Mouse (Mus musculus) forebrain, postnatal 0 days (tissue): ENCODE data around the gene Cmtm2a. TPM values are rescaled to one million over a fixed set of nuclear protein-coding genes. Genes with fewer than 3 reads are reported as not detected.
"Not testable (repeated sequence)": the region's sequence is repeated elsewhere in the genome, so short reads cannot be mapped to it uniquely, and the experiment has no call there.

Experiments
- ATAC-seq: fragments of 200-750 bp; cut with Nextera tagmentation; 2 replicates; pipeline ENCODE4 v1.8.0; 2017; ENCODE audit warnings: mild to moderate bottlenecking, moderate library complexity
- DNase-seq: peaks from one replicate; pipeline ENCODE4 v3.0.0-alpha.2; 2015
- H3K27ac ChIP-seq: fragments of 300-500 bp; sonication (generic); 2 replicates; pipeline ENCODE4 v1.5.1; 2014; ENCODE audit warnings: low read depth, mild to moderate bottlenecking, antibody characterized with exemption, low read length, moderate library complexity, mixed read lengths
- H3K27me3 ChIP-seq: fragments of 300-500 bp; sonication (generic); 2 replicates; pipeline ENCODE4 v1.6.1; 2014; ENCODE audit warnings: mild to moderate bottlenecking, low read length, mixed read lengths; ENCODE audit not compliant: insufficient read depth
- H3K36me3 ChIP-seq: fragments of 300-500 bp; sonication (generic); 2 replicates; pipeline ENCODE4 v1.6.1; 2014; ENCODE audit warnings: mild to moderate bottlenecking, moderate library complexity; ENCODE audit not compliant: insufficient read depth
- H3K4me1 ChIP-seq: fragments of 300-500 bp; sonication (generic); 2 replicates; pipeline ENCODE4 v1.6.1; 2014; ENCODE audit warnings: antibody characterized with exemption; ENCODE audit not compliant: insufficient read depth
- H3K4me2 ChIP-seq: fragments of 300-500 bp; sonication (generic); 2 replicates; pipeline ENCODE4 v1.6.1; 2014; ENCODE audit warnings: low read depth, mild to moderate bottlenecking, moderate library complexity
- H3K4me3 ChIP-seq: fragments of 300-500 bp; sonication (generic); 2 replicates; pipeline ENCODE4 v1.5.1; 2014; ENCODE audit warnings: low read depth, low read length, mixed read lengths
- H3K9ac ChIP-seq: fragments of 300-500 bp; sonication (generic); 2 replicates; pipeline ENCODE4 v1.6.1; 2014; ENCODE audit warnings: mild to moderate bottlenecking
- H3K9me3 ChIP-seq: fragments of 300-500 bp; sonication (generic); 2 replicates; pipeline ENCODE4 v1.6.1; 2016; ENCODE audit warnings: low read length
- CTCF ChIP-seq: sonication (generic); IDR thresholded peaks from 2 replicates; pipeline ENCODE4 v1.5.1; 2016; ENCODE audit warnings: antibody characterized with exemption, control low read depth, low read depth
- WGBS: fragments of 180-500 bp; shearing (Covaris S2); extraction: QIAGEN DNeasy Blood & Tissue Kit; methylation state at CpG from one replicate; pipeline ENCODE4 v1.1.7; 2014; 5-methylcytosine and 5-hydroxymethylcytosine counted together
- polyA plus RNA-seq: library from polyadenylated mRNA; unstranded; fragments of >200 nt; fragmentation: Nextera tagmentation; extraction: Ambion mirVana; gene quantifications from 2 replicates; pipeline ENCODE4 v1.2.1, GENCODE M21; 2015
- total RNA-seq: library from RNA; depleted of rRNA; stranded (reverse); fragments of >200 nt; gene quantifications from 2 replicates; pipeline ENCODE4 v1.2.3, GENCODE M21; 2014

The Cmtm2a gene
- total and polyA plus RNA-seq, 2 experiments from 2014 or later = 0.14 to 0.17 TPM

DNA sequence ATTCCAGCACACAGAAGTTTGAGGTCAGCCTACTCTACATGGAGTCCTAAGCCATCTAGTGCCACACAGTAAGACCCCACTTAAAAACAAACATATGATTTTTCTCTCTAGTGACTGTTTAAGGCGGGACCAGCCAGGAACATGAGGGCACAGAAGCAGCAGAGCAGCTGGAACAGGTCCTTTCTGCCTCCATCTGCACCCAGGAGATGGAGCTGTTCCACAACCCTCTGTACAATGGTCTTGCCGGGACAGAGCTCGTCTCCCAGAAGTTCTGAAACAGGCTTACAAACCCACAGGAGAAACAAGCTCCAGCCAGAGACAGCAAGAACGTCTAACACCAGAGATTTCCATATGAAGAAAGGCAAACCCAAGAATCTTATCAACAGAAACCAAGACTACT lies 20.3 kb upstream of the Cmtm2a start:
- WGBS = 77% methylated on average over 4 of the region's 4 CpGs
- no peak for DNase-seq
- ATAC-seq = no peak
- no peaks in the 10 kb centered on the region for H3K36me3 ChIP-seq
- H3K27me3 ChIP-seq = no peaks in the 10 kb centered on the region
- H3K9ac ChIP-seq = no peak overlapping the region
- TF ChIP-seq CTCF = no peak
- H3K27ac ChIP-seq = no peak overlapping the region
- H3K4me1 ChIP-seq = no peaks in the 10 kb centered on the region
- no peaks in the 10 kb centered on the region for H3K9me3 ChIP-seq
- H3K4me2 ChIP-seq = no peak overlapping the region
- no peak overlapping the region for H3K4me3 ChIP-seq

GRCm38 (mm10) chr8:104312023-104312422 lies 19.0 kb upstream of the Cmtm2a start:
- not testable (repeated sequence) for H3K4me2 ChIP-seq, ATAC-seq, H3K27me3 ChIP-seq, H3K36me3 ChIP-seq, H3K9ac ChIP-seq, H3K9me3 ChIP-seq, H3K27ac ChIP-seq, H3K4me3 ChIP-seq, H3K4me1 ChIP-seq, DNase-seq
- 93% methylated on average over 3 of the region's 3 CpGs for WGBS

DNA sequence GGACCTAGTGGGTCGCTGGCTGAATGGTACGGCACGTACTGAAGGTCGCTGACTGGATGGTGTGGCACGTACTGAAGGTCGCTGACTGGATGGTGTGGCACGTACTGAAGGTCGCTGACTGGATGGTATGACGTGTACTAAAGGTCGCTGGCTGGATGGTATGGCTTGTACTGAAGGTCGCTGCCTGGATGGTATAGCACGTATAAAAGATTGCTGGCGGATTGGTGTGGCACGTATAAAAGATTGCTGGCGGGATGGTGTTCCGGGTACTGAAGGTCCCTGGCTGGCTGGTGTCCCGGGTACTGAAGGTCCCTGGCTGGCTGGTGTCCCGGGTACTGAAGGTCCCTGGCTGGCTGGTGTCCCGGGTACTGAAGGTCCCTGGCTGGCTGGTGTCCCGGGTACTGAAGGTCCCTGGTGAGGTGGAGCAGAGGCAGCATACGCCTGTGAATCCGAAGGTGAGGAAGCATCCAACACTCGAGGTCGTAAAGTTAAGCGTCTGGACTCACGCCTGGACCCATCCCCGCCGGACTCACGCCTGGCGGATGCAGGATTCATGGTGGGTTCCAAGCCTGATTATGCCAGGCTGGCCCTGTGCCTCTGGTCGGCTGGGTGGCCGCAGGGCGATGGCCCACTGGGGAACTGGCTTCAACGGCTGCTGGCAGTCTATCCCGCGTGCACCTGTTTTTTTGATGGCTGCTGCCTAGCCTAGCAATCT lies 16.6 kb upstream of the Cmtm2a start, which contains the start of the genes Gm45711 and Cmtm1:
Gene Gm45711, minus strand, starts transcription at position 641 of the 715 bp plus-strand sequence.
Gene Cmtm1, minus strand, starts transcription at position 705 of the 715 bp plus-strand sequence.
- not testable (repeated sequence) for H3K9ac ChIP-seq, H3K4me1 ChIP-seq, H3K36me3 ChIP-seq, H3K4me3 ChIP-seq, H3K27me3 ChIP-seq, ATAC-seq, H3K27ac ChIP-seq, DNase-seq, H3K9me3 ChIP-seq, H3K4me2 ChIP-seq
- WGBS = 86% methylated on average over 34 of the region's 36 CpGs

GRCm38 (mm10) chr8:104308341-104308740 lies 15.4 kb upstream of the Cmtm2a start:
- not testable (repeated sequence) for H3K4me2 ChIP-seq, H3K27me3 ChIP-seq, H3K9me3 ChIP-seq, H3K27ac ChIP-seq, H3K36me3 ChIP-seq, H3K4me1 ChIP-seq, H3K9ac ChIP-seq, H3K4me3 ChIP-seq, DNase-seq, ATAC-seq
- 82% methylated on average over 6 of the region's 6 CpGs for WGBS

DNA sequence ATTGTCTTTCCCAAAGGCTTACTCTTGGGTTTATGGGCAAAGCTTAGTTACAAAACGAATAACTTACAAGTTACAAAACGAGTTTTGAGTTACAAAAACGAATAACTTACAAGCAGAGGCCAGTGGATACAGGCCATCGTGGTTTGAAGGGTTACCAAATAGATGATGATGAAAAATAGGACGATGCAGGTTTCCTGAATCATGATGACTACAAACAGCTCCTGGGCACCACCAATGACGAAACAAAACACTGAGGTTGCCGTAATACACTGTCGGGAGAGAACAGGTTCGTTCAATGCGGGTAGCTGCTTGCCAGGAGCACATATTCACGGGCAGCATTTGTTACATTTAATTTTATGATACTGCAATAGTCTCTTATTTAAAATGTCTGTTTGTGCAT lies 12.0 kb upstream of the Cmtm2a start:
- Histone ChIP-seq H3K27ac (no peak overlapping the region), H3K4me1 (no peaks in the 10 kb centered on the region), H3K36me3 (no peaks in the 10 kb centered on the region), H3K9ac (no peak overlapping the region), H3K4me3 (no peak overlapping the region), H3K9me3 (no peaks in the 10 kb centered on the region), H3K4me2 (no peak overlapping the region), H3K27me3 (no peaks in the 10 kb centered on the region)
- no peak for TF ChIP-seq CTCF
- DNase-seq = no peak
- no peak for ATAC-seq
- WGBS = 87% methylated on average over 11 of the region's 11 CpGs

DNA sequence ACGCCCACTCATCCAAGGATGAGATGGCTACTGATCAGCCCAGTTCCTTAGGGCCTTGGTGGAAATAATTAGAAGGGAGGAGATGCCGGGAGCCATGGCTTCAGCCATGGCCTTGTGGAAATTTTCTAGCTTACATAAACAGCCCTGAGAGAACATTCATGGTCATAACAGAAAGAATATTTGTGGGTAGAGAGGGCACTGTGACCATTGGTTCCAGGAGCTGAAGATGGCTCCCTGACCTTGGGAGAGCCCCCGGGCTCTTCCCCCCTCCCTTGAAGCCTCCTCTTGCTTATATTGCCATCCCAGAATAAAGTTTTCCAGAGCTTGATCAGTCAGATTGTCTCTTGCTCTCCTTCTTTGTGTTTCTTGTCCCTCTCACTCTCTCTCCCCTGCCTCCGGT lies 9.6 kb upstream of the Cmtm2a start:
- H3K27ac ChIP-seq, H3K4me2 ChIP-seq, DNase-seq, H3K36me3 ChIP-seq, ATAC-seq, H3K9ac ChIP-seq, H3K27me3 ChIP-seq, H3K9me3 ChIP-seq, H3K4me3 ChIP-seq, H3K4me1 ChIP-seq: not testable (repeated sequence)
- 98% methylated on average over 4 of the region's 4 CpGs for WGBS

DNA sequence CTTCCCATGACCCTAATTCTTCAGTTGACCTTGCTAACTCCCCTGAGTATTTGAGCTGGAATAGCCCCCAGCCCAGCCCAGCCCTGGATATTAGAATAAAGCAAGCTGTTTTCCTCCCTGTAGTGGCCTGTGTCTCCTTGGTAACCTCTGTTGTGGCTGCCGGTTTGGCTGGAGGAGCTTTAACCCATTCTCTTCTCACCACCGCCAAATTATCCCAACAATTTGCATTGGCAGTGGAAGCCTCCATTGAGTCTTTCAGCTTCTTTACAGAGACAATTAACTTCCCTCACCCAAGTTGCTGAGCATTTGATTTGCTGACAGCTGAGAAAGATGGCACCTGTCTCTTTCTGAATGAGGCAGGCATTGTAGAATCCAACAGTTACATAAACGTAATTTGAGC lies 8.6 kb upstream of the Cmtm2a start:
- H3K4me3 ChIP-seq, H3K36me3 ChIP-seq, H3K27ac ChIP-seq, H3K9ac ChIP-seq, H3K4me1 ChIP-seq, H3K9me3 ChIP-seq, H3K4me2 ChIP-seq, H3K27me3 ChIP-seq: not testable (repeated sequence)
- WGBS = 4% methylated on average over 3 of the region's 3 CpGs
- peak; percentile 91 for ATAC-seq
- peak; percentile 49 for DNase-seq
